Mouse (Mus musculus) liver, postnatal 0 days (tissue): ENCODE measurements around the gene Armcx4.

Experiments used
- CTCF ChIP-seq: sonication (generic); IDR thresholded peaks from 2 replicates; pipeline ENCODE4 v1.5.1; 2016; ENCODE audit warnings: antibody characterized with exemption, low read depth
- EP300 ChIP-seq: IDR thresholded peaks from 2 replicates; pipeline ENCODE4 v1.6.1; 2016; ENCODE audit warnings: antibody characterized with exemption, low read depth, mild to moderate bottlenecking

- TF ChIP-seq CTCF (no peak), EP300 (no peak)
Observed at GRCm38 (mm10) chrX:134652061-134652460, 34.3 kb upstream of the Armcx4 start.
